Mouse (Mus musculus): Measurements from ENCODE around the gene Egfl6. TPM values are rescaled to one million over a fixed set of nuclear protein-coding genes. Genes with fewer than 3 reads are reported as not detected.
"Not testable (repeated sequence)": the region's sequence is repeated elsewhere in the genome, so short reads cannot be mapped to it uniquely, and the experiment has no call there.

Gene Egfl6
- total RNA-seq, 2 experiments from 2014 or later, result 2.3 to 3.6 TPM

DNA sequence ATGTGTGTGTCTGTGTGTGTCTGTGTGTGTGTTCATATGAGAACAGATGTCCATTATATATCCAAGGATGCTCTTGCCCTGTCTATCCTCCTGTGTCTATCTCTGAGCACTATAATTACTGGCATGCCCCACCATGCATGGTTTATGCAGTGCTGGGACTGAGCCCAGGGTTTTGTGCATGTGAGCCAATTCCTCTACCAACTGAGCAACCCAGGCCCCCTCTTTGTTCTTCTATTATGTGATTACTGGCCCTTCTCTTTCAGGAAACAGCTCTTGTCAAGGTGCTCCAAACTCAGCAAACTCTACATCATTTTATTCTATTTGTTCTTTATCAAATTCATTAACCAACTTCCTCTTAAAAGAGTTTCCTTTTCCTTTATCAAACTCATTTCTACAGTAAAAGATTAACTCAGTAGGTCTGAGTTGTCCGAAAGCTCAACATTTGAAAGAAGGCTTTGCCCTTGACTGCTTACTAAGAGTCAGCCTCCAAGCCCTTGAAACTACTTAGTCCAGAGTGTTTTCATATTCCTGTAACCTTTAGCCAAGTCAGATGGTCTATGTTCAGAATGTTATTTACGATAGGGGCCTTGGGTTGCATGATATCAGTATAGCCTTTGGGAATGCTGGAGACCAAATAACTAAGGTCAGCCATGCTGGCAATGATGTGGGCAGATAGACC, 59.7 kb downstream of the Egfl6 start:
- intact Hi-C loops (cut with DNase I), result no loop called here
- DNase-seq (ENCODE audit: low spot score in 2 of 2), result no peak

GRCm38 (mm10) chrX:166520782-166521181, 64.7 kb downstream of the Egfl6 start:
- no peak for DNase-seq (ENCODE audit: low spot score in 2 of 2)
- intact Hi-C loops (cut with DNase I), result no loop called here

DNA sequence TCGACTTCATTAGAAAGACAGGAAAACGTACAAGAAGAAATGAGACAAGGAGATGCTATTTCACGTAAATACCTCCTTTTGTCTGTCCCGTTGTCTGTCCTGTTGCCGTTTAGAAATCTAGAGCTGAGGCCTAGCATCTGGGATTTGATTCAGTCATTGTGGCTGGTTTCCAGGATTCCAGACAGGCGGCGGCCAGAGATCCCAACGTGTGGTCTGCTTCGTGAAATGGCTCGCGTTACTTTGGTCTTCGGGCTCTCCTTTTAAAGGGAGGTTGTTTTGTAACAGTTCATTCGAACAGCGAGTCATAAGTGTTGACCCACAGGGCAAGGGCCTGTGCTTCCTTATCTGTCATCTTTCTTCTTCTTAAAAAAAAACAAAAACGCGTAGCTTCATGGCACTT, 67.2 kb downstream of the Egfl6 start, which contains the start of gene Tceanc:
Gene Tceanc, minus strand, starts transcription at position 223 of the 400 bp plus-strand sequence.
- no peak for DNase-seq (ENCODE audit: low spot score in 2 of 2)
- intact Hi-C loops (cut with DNase I), result loop anchor here (10.0 kb wide), 1 partner anchor 106 kb away; no protein-coding TSS in a partner anchor

DNA sequence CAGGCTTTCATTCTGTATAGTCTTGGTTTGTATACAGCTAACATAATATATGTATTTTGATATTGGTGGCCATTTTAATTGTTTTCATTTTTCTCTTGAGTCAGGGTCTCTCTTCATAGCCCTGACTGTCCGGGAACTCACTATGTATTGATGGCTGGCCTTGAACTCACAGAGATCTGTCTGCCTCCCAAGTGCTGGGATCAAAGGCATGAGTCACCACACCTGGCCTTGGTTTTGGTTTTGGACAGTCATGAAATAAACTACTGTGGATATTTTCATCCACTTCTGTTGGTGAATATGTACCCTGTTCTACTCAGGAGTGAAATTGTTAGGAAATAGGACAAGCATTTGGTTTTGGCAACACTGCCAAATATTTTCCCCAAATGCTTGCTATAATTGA, 68.9 kb downstream of the Egfl6 start:
- DNase-seq (ENCODE audit: low spot score in 2 of 2), result no peak
- intact Hi-C loops (cut with DNase I), result loop anchor here (10.0 kb wide), 1 partner anchor 108 kb away; no protein-coding TSS in a partner anchor

DNA sequence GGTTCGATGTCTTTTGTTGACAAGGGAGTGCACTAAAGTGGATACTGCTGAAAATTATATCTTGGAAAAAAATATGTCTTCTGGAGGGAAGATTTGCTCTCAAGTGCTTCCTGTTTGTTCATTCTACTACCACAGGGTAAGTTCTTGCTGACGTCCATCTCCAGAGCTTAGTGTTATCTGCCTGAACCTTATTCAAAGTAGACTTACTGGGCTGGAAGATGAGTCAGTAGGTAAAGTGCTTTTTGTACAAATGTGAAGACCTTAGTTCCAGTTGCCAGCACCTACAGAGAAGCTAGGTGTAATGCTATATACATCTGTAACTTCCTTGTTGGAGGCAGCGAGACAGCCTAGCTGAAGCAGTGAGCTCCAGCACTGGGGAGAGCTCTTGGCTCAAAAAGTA, 69.6 kb downstream of the Egfl6 start:
- intact Hi-C loops (cut with DNase I), result loop anchor here (10.0 kb wide), 1 partner anchor 109 kb away; no protein-coding TSS in a partner anchor
- no peak for DNase-seq (ENCODE audit: low spot score in 2 of 2)

- not testable (repeated sequence) for DNase-seq (ENCODE audit: low spot score in 2 of 2)
- intact Hi-C loops (cut with DNase I), result loop anchor here (5.0 to 10.0 kb wide), 2 partner anchors 72 to 111 kb away; partner anchors contain the start of genes Ofd1 and Trappc2
These were observed 71.5 kb downstream of the Egfl6 start for GRCm38 (mm10) chrX:166514035-166514434.

GRCm38 (mm10) chrX:166512071-166512470, 73.4 kb downstream of the Egfl6 start:
- DNase-seq (ENCODE audit: low spot score in 2 of 2), result peak in 1 of 2 experiments; percentile 61

DNA sequence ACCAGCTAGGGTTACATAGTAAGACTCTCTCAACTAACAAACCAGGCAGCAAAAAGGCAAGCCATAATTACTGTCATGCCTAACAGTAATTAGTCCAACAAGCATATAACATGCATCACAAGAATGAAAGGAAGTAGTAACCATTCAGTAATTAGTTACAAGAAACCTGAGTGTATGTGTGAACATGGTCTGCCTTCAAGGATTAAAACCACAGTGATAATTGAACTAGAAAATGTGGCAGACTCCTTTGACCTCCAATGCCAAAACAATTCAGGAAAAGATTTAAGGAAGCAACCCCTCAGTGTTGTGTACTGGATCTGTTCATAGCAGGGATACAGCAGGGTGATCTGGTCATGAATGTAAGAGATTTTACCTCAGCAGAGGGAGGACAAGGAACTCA, 74.4 kb downstream of the Egfl6 start:
- DNase-seq (ENCODE audit: low spot score in 2 of 2), result no peak
- intact Hi-C loops (cut with DNase I), result loop anchor here (2.0 to 10.0 kb wide), 3 partner anchors 32 to 114 kb away; partner anchors contain the start of genes Ofd1, Rab9 and Trappc2

More at GRCm38 (mm10) chrX:166512071-166512470, 73.4 kb downstream of the Egfl6 start:
- intact Hi-C loops (cut with DNase I), result loop anchor here (5.0 to 10.0 kb wide), 2 partner anchors 70 to 113 kb away; partner anchors contain the start of genes Ofd1 and Trappc2

DNA sequence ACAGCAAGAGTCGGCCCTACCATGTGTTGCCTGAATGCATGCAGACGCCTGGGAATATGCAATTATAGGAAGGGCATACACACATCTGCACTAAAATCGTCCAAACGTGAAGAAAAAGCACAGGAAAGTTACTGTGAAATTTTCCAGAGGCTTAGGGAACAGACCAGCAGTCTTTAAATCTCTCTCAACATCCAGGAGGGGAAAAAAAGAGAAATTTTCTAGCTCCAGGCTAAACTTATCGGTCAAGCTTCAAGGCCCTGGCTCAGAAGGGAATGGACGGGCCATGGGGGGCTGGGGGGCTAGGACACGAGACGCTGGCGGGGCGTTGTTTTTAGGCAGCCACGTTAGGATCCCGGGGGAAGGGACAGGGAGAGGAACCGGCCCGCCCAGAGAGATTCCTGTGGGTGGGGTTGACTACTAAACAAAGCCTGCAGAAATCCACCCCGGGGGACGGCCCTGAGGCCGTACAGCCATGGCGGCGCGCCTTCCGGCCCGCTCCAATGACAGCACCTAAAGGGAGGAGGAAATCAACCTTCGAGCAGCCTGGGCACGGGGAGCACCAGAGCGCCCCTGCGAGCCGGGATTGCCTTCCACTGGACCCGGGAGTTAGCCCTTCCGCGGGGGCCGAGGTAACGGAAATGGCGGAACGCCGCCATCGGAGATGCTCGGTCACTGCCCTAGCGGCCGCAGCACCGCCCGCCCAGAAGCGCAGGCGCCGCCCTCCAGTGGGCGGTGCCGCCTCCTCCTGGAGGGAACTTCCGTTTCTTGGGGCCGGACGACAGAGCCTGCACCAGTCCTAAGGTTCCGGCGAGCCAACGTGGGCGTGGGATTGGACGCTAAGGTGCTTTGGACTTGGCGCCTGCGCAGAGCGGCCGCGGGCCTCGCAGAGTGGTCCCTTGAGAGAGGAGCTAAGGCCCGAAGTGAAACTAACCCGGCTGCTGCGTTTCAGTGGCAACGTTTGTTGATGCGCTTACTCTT, 75.5 kb downstream of the Egfl6 start:
- peak; percentile 85 to 94 for DNase-seq (ENCODE audit: low spot score in 2 of 2)
- intact Hi-C loops (cut with DNase I), result loop anchor here (2.0 to 10.0 kb wide), 3 partner anchors 31 to 115 kb away; partner anchors contain the start of genes Ofd1, Rab9 and Trappc2

DNA sequence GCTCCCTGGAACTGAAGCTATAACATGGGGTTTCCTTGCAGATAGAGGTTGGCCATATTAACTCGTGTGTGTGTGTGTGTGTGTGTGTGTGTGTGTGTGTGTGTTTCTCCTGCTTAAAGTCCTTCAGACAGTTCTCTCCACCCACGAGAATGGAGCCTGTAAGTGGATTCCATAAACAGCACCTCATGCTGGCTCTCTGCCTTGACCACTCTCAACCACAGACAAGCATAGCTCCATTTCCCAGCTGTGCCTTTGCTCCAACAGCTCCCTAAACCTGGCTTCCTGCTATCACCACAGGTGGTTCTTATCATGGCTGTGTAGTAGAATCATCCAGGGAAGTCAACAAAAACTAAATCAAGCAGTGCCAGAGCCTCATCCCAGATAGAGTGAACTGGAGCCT, 81.1 kb downstream of the Egfl6 start:
- intact Hi-C loops (cut with DNase I), result no loop called here
- no peak for DNase-seq (ENCODE audit: low spot score in 2 of 2)

GRCm38 (mm10) chrX:166499496-166500190, 85.9 kb downstream of the Egfl6 start:
- no peak for DNase-seq (ENCODE audit: low spot score in 2 of 2)
- intact Hi-C loops (cut with DNase I), result no loop called here

GRCm38 (mm10) chrX:166497771-166498170, 87.7 kb downstream of the Egfl6 start:
- no peak for DNase-seq (ENCODE audit: low spot score in 2 of 2)
- intact Hi-C loops (cut with DNase I), result no loop called here

DNA sequence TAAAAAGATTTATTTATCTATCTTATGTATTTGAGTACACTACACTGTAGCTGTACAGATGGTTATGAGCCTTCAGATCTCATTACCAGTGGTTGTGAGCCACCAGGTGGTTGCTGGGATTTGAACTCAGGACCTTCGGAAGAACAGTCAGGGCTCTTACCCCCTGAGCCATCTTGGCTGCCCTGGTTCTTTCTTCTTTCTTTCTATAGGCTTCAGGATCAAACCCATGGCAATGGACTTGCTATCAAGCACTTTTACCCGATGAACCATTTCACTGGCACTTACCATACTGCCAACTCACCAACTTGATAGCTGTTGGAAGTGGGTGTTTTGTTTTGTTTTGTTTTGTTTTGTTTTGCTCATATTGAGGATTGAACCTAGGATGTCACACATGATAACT, 90.5 kb downstream of the Egfl6 start:
- intact Hi-C loops (cut with DNase I), result no loop called here
- no peak for DNase-seq (ENCODE audit: low spot score in 2 of 2)

GRCm38 (mm10) chrX:166479365-166479983, 106.0 kb downstream of the Egfl6 start, which contains the start of gene Rab9:
Rab9 (minus strand) TSS chrX:166479867.
- intact Hi-C loops (cut with DNase I), result loop anchor here (2.0 kb wide), 1 partner anchor 31 kb away; no protein-coding TSS in a partner anchor
- peak; percentile 79 to 88 for DNase-seq (ENCODE audit: low spot score in 2 of 2)

GRCm38 (mm10) chrX:166478631-166479364, 106.7 kb downstream of the Egfl6 start:
- intact Hi-C loops (cut with DNase I), result loop anchor here (2.0 kb wide), 1 partner anchor 32 kb away; no protein-coding TSS in a partner anchor
- no peak for DNase-seq (ENCODE audit: low spot score in 2 of 2)

- intact Hi-C loops (cut with DNase I), result no loop called here
- no peak for DNase-seq (ENCODE audit: low spot score in 2 of 2)
These were observed 108.1 kb downstream of the Egfl6 start for GRCm38 (mm10) chrX:166477393-166477792.

Data from left cerebral cortex, postnatal 25 days (tissue).